Mouse (Mus musculus) hindbrain, embryonic 10.5 days (tissue): ENCODE data around the gene Tc2n. TPM values are rescaled to one million over a fixed set of nuclear protein-coding genes. Genes with fewer than 3 reads are reported as not detected.
"Not testable (repeated sequence)": the region's sequence is repeated elsewhere in the genome, so short reads cannot be mapped to it uniquely, and the experiment has no call there.

Source experiments
- DNase-seq: peaks from one replicate; pipeline ENCODE4 v3.0.0-alpha.2; 2017; ENCODE audit warnings: low spot score
- H3K27ac ChIP-seq: fragments of 300-500 bp; sonication (generic); 2 replicates; pipeline ENCODE4 v1.5.1; 2016; ENCODE audit warnings: mild to moderate bottlenecking, moderate library complexity
- H3K27me3 ChIP-seq: fragments of 300-500 bp; sonication (generic); 2 replicates; pipeline ENCODE4 v1.6.1; 2016; ENCODE audit warnings: mild to moderate bottlenecking; ENCODE audit not compliant: poor library complexity, insufficient read depth, severe bottlenecking
- H3K36me3 ChIP-seq: fragments of 300-500 bp; sonication (generic); 2 replicates; pipeline ENCODE4 v1.6.1; 2016; ENCODE audit warnings: mild to moderate bottlenecking, moderate library complexity
- H3K4me1 ChIP-seq: fragments of 300-500 bp; sonication (generic); replicated peaks from 2 replicates; pipeline ENCODE4 v1.6.1; 2016; ENCODE audit warnings: mild to moderate bottlenecking
- H3K4me3 ChIP-seq: fragments of 300-500 bp; sonication (generic); 2 replicates; pipeline ENCODE4 v1.5.1; 2016; ENCODE audit warnings: mild to moderate bottlenecking, moderate library complexity
- H3K9me3 ChIP-seq: fragments of 300-500 bp; sonication (generic); 2 replicates; pipeline ENCODE4 v1.6.1; 2016; ENCODE audit warnings: mild to moderate bottlenecking, moderate library complexity
- WGBS: fragments of 180-500 bp; shearing (Covaris S2); methylation state at CpG from one replicate; pipeline ENCODE4 v1.1.7; 2016; 5-methylcytosine and 5-hydroxymethylcytosine counted together
- polyA plus RNA-seq: library from polyadenylated mRNA; unstranded; fragments of >200 nt; fragmentation: Nextera tagmentation; extraction: Ambion mirVana; gene quantifications from 2 replicates; pipeline ENCODE4 v1.2.1, GENCODE M21; 2016

Tc2n gene
- polyA plus RNA-seq, 1 experiment from 2014 or later, result 0.27 TPM

GRCm38 (mm10) chr12:101696521-101696920 is 21.8 kb downstream of the Tc2n start:
- Histone ChIP-seq H3K4me3 (no peak overlapping the region), H3K36me3 (no peaks in the 10 kb centered on the region), H3K27ac (no peak overlapping the region), H3K27me3 (no peaks in the 10 kb centered on the region), H3K4me1 (no peaks in the 10 kb centered on the region), H3K9me3 (no peaks in the 10 kb centered on the region)
- 85% methylated on average over 1 of the region's 1 CpGs for WGBS
- DNase-seq, result no peak

GRCm38 (mm10) chr12:101680538-101680937 is 37.8 kb downstream of the Tc2n start:
- Histone ChIP-seq H3K9me3 (no peaks in the 10 kb centered on the region), H3K36me3 (no peaks in the 10 kb centered on the region), H3K4me1 (no peaks in the 10 kb centered on the region), H3K27ac (no peak overlapping the region), H3K27me3 (no peaks in the 10 kb centered on the region), H3K4me3 (no peak overlapping the region)
- no peak for DNase-seq
- 92% methylated on average over 2 of the region's 2 CpGs for WGBS

GRCm38 (mm10) chr12:101667502-101667901 is 50.8 kb downstream of the Tc2n start:
- DNase-seq, result no peak
- H3K4me1 ChIP-seq, result no peaks in the 10 kb centered on the region
- H3K4me3 ChIP-seq, result no peak overlapping the region
- H3K36me3 ChIP-seq, result no peaks in the 10 kb centered on the region
- H3K27ac ChIP-seq, result no peak overlapping the region
- WGBS, result 91% methylated on average over 2 of the region's 2 CpGs
- H3K27me3 ChIP-seq, result no peaks in the 10 kb centered on the region
- no peaks in the 10 kb centered on the region for H3K9me3 ChIP-seq

- Histone ChIP-seq H3K4me3 (no peak overlapping the region), H3K4me1 (no peaks in the 10 kb centered on the region), H3K27ac (no peak overlapping the region), H3K36me3 (no peaks in the 10 kb centered on the region), H3K9me3 (no peaks in the 10 kb centered on the region), H3K27me3 (no peaks in the 10 kb centered on the region)
- DNase-seq, result no peak
- WGBS, result 87% methylated on average over 1 of the region's 1 CpGs
These were observed 85.2 kb downstream of the Tc2n start for GRCm38 (mm10) chr12:101633137-101633536.

DNA sequence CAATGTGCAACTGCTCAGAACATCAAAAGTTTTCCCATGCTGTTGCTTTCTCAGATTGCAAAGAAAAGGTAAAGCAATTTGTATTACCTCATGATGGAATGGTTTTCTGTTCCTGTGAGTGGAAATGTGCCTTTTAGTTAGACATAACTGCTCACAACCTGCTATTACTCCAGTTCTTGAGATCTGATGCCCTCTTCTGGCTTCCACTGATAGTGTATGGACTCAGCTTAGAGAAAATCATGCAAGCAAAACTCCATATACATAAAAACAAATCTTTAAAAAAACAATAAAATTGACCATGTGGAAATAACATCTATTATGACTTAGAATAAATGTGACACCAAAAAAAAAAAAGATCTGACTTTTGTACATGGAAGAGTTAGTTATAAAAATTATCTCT is 111.7 kb downstream of the Tc2n start:
- not testable (repeated sequence) for H3K4me1 ChIP-seq, H3K4me3 ChIP-seq, H3K27me3 ChIP-seq, H3K9me3 ChIP-seq, DNase-seq, H3K36me3 ChIP-seq, H3K27ac ChIP-seq

Other genes with a start within 250 kb of the Tc2n start
- 12.4 and 13.4 TPM in 2 replicates for gene Fbln5, start 100.5 kb upstream of the Tc2n start, polyA plus RNA-seq
- gene Trip11, start 194.7 kb upstream of the Tc2n start, polyA plus RNA-seq, result 16.4 and 18.2 TPM in 2 replicates
- gene Atxn3, start 239.7 kb upstream of the Tc2n start, polyA plus RNA-seq, result 11.3 and 14.8 TPM in 2 replicates